Mouse (Mus musculus) lung, postnatal 25 days (tissue): ENCODE measurements at regions not wholly inside any gene's neighbourhood (a gene's known extent, or its start where the extent isn't known, plus 50 kb on each side); places are given as distances from the start of the nearest gene placed in this dataset.

Experiments used
- DNase-seq: peaks from one replicate; pipeline ENCODE4 v3.0.0; 2022; ENCODE audit warnings: low spot score

GRCm38 (mm10) chr12:92292460-92293340, 443.7 kb upstream of the Sel1l start:
- no peak for DNase-seq

- DNase-seq, result no peak
Measured at GRCm38 (mm10) chr12:92291490-92291889, 442.5 kb upstream of the Sel1l start.

- DNase-seq, result no peak
Measured at GRCm38 (mm10) chr12:92285511-92285910, 436.6 kb upstream of the Sel1l start.

- no peak for DNase-seq
Measured at GRCm38 (mm10) chr12:92280470-92280869, 431.5 kb upstream of the Sel1l start.

- DNase-seq, result peak; percentile 1
Measured at GRCm38 (mm10) chr12:92251962-92252361, 403.0 kb upstream of the Sel1l start.

GRCm38 (mm10) chr12:92246790-92247451, 398.0 kb upstream of the Sel1l start:
- no peak for DNase-seq

- DNase-seq, result no peak
Measured at GRCm38 (mm10) chr12:92239956-92240699, 391.2 kb upstream of the Sel1l start.

GRCm38 (mm10) chr12:92233650-92234408, 384.9 kb upstream of the Sel1l start:
- DNase-seq, result no peak

GRCm38 (mm10) chr12:92228585-92228984, 379.6 kb upstream of the Sel1l start:
- no peak for DNase-seq

GRCm38 (mm10) chr12:92203351-92203750, 354.4 kb upstream of the Sel1l start:
- DNase-seq, result no peak

GRCm38 (mm10) chr12:92200602-92201001, 351.6 kb upstream of the Sel1l start:
- no peak for DNase-seq

GRCm38 (mm10) chr12:92198738-92199477, 350.0 kb upstream of the Sel1l start:
- DNase-seq, result no peak

GRCm38 (mm10) chr12:92193934-92194685, 345.2 kb upstream of the Sel1l start:
- peak; percentile 1 for DNase-seq

- DNase-seq, result no peak
Measured at GRCm38 (mm10) chr12:92193199-92193933, 344.4 kb upstream of the Sel1l start.

GRCm38 (mm10) chr12:92189022-92189421, 340.1 kb upstream of the Sel1l start:
- DNase-seq, result no peak

GRCm38 (mm10) chr12:92187133-92187482, 338.2 kb upstream of the Sel1l start:
- no peak for DNase-seq

- no peak for DNase-seq
Measured at GRCm38 (mm10) chr12:92186448-92187132, 337.6 kb upstream of the Sel1l start.

GRCm38 (mm10) chr12:92179292-92179691, 330.3 kb upstream of the Sel1l start:
- no peak for DNase-seq

GRCm38 (mm10) chr12:92156726-92157125, 307.8 kb upstream of the Sel1l start:
- no peak for DNase-seq
